Mouse (Mus musculus) C2C12 (cell line): ENCODE results near the gene Dgcr8.

Experiments
- CTCF ChIP-seq: IDR thresholded peaks from one replicate; pipeline ENCODE4 v1.5.1; 2011; ENCODE audit not compliant: control insufficient read depth, insufficient read depth, insufficient read length
- FOSL1 ChIP-seq: IDR thresholded peaks from one replicate; pipeline ENCODE4 v1.8.0; 2011; ENCODE audit warnings: mild to moderate bottlenecking, low read length; ENCODE audit not compliant: poor library complexity, insufficient read depth, severe bottlenecking

GRCm38 (mm10) chr16:18220001-18220400, 69.0 kb downstream of the Dgcr8 start:
- TF ChIP-seq FOSL1 (no peak), CTCF (no peak)
